Mouse (Mus musculus) embryonic facial prominence, embryonic 13.5 days (tissue): ENCODE measurements at regions not wholly inside any gene's neighbourhood (a gene's known extent, or its start where the extent isn't known, plus 50 kb on each side); places are given as distances from the start of the nearest gene placed in this dataset.

Experiments used
- ATAC-seq: fragments of 200-750 bp; cut with Nextera tagmentation; 2 replicates; pipeline ENCODE4 v1.8.0; 2017; ENCODE audit warnings: low read depth; ENCODE audit not compliant: insufficient number of reproducible peaks, insufficient read depth, low FRiP score, low TSS enrichment
- H3K27ac ChIP-seq: fragments of 300-500 bp; sonication (generic); 2 replicates; pipeline ENCODE4 v1.5.1; 2015; ENCODE audit warnings: moderate library complexity, mild to moderate bottlenecking, inconsistent platforms
- H3K27me3 ChIP-seq: fragments of 300-500 bp; sonication (generic); 2 replicates; pipeline ENCODE4 v1.6.1; 2015; ENCODE audit warnings: mild to moderate bottlenecking, inconsistent platforms
- H3K36me3 ChIP-seq: fragments of 300-500 bp; sonication (generic); 2 replicates; pipeline ENCODE4 v1.6.1; 2015; ENCODE audit warnings: mild to moderate bottlenecking, inconsistent platforms
- H3K4me1 ChIP-seq: fragments of 300-500 bp; sonication (generic); 2 replicates; pipeline ENCODE4 v1.6.1; 2015; ENCODE audit warnings: inconsistent platforms
- H3K4me2 ChIP-seq: fragments of 300-500 bp; sonication (generic); 2 replicates; pipeline ENCODE4 v1.6.1; 2015; ENCODE audit warnings: moderate library complexity, mild to moderate bottlenecking, inconsistent platforms
- H3K4me3 ChIP-seq: fragments of 300-500 bp; sonication (generic); 2 replicates; pipeline ENCODE4 v1.5.1; 2015; ENCODE audit warnings: mild to moderate bottlenecking, inconsistent platforms
- H3K9ac ChIP-seq: fragments of 300-500 bp; sonication (generic); 2 replicates; pipeline ENCODE4 v1.6.1; 2015; ENCODE audit warnings: mild to moderate bottlenecking, inconsistent platforms
- H3K9me3 ChIP-seq: fragments of 300-500 bp; sonication (generic); 2 replicates; pipeline ENCODE4 v1.6.1; 2016; ENCODE audit warnings: inconsistent platforms
- WGBS: fragments of 180-500 bp; shearing (Covaris S2); methylation state at CpG from one replicate; pipeline ENCODE4 v1.1.7; 2015; ENCODE audit warnings: mixed read lengths; 5-methylcytosine and 5-hydroxymethylcytosine counted together

- Histone ChIP-seq H3K9me3 (no peaks in the 10 kb centered on the region), H3K27ac (no peak overlapping the region), H3K4me2 (no peak overlapping the region), H3K27me3 (no peaks in the 10 kb centered on the region), H3K4me1 (peaks cover 7% of the 10 kb centered on the region), H3K9ac (no peak overlapping the region), H3K36me3 (no peaks in the 10 kb centered on the region), H3K4me3 (no peak overlapping the region)
- WGBS: 39% methylated on average over 11 of the region's 11 CpGs
- ATAC-seq: no peak
These were observed 221.5 kb downstream of the Ahr start for GRCm38 (mm10) chr12:35313191-35313925.

- Histone ChIP-seq H3K9ac (no peak overlapping the region), H3K4me3 (no peak overlapping the region)
These were observed 226.3 kb downstream of the Ahr start for GRCm38 (mm10) chr12:35308537-35308936.

GRCm38 (mm10) chr12:35303764-35304717 lies 230.8 kb downstream of the Ahr start:
- no peak overlapping the region for H3K4me3 ChIP-seq
- H3K4me2 ChIP-seq: no peak overlapping the region
- no peaks in the 10 kb centered on the region for H3K36me3 ChIP-seq
- no peaks in the 10 kb centered on the region for H3K27me3 ChIP-seq
- no peaks in the 10 kb centered on the region for H3K9me3 ChIP-seq
- H3K27ac ChIP-seq: no peak overlapping the region
- peaks cover 5% of the 10 kb centered on the region; the same call in 1 of the 2 replicates for H3K4me1 ChIP-seq
- ATAC-seq: no peak
- no peak overlapping the region for H3K9ac ChIP-seq
- WGBS: 44% methylated on average over 3 of the region's 3 CpGs

More at GRCm38 (mm10) chr12:35308537-35308936, 226.3 kb downstream of the Ahr start:
- no peaks in the 10 kb centered on the region for H3K9me3 ChIP-seq
- no peak overlapping the region for H3K27ac ChIP-seq
- no peak for ATAC-seq
- H3K36me3 ChIP-seq: no peaks in the 10 kb centered on the region
- no peaks in the 10 kb centered on the region for H3K27me3 ChIP-seq
- H3K4me1 ChIP-seq: peaks cover 12% of the 10 kb centered on the region
- H3K4me2 ChIP-seq: no peak overlapping the region

- Histone ChIP-seq H3K4me3 (no peak overlapping the region), H3K9me3 (no peaks in the 10 kb centered on the region), H3K4me1 (peaks cover 5% of the 10 kb centered on the region; the same call in 1 of the 2 replicates), H3K9ac (no peak overlapping the region), H3K4me2 (no peak overlapping the region), H3K27me3 (no peaks in the 10 kb centered on the region), H3K36me3 (no peaks in the 10 kb centered on the region), H3K27ac (no peak overlapping the region)
- ATAC-seq: no peak
- 79% methylated on average over 2 of the region's 2 CpGs for WGBS
These were observed 231.7 kb downstream of the Ahr start for GRCm38 (mm10) chr12:35303188-35303587.

- H3K4me2 ChIP-seq: no peak overlapping the region
- H3K9me3 ChIP-seq: peaks cover 3% of the 10 kb centered on the region; the same call in 1 of the 2 replicates
- no peak overlapping the region for H3K27ac ChIP-seq
- H3K9ac ChIP-seq: no peak overlapping the region
- H3K4me1 ChIP-seq: no peaks in the 10 kb centered on the region
- no peak overlapping the region for H3K4me3 ChIP-seq
- no peaks in the 10 kb centered on the region for H3K36me3 ChIP-seq
- 82% methylated on average over 1 of the region's 1 CpGs for WGBS
- no peaks in the 10 kb centered on the region for H3K27me3 ChIP-seq
- ATAC-seq: no peak
These were observed 240.2 kb downstream of the Ahr start for GRCm38 (mm10) chr12:35294668-35295067.

- no peak for ATAC-seq
- Histone ChIP-seq H3K9me3 (peaks cover 3% of the 10 kb centered on the region; the same call in 1 of the 2 replicates), H3K4me1 (no peaks in the 10 kb centered on the region), H3K9ac (no peak overlapping the region), H3K27ac (no peak overlapping the region), H3K4me2 (no peak overlapping the region), H3K36me3 (no peaks in the 10 kb centered on the region), H3K4me3 (no peak overlapping the region), H3K27me3 (no peaks in the 10 kb centered on the region)
- WGBS: 77% methylated on average over 2 of the region's 2 CpGs
These were observed 241.3 kb downstream of the Ahr start for GRCm38 (mm10) chr12:35293566-35293965.

GRCm38 (mm10) chr12:35291941-35292341 lies 242.9 kb downstream of the Ahr start:
- H3K27me3 ChIP-seq: no peaks in the 10 kb centered on the region; the same call in 1 of the 2 replicates
- H3K4me2 ChIP-seq: no peak overlapping the region
- H3K9me3 ChIP-seq: peaks cover 3% of the 10 kb centered on the region; the same call in 1 of the 2 replicates
- no peak for ATAC-seq
- WGBS: 83% methylated on average over 6 of the region's 6 CpGs
- no peak overlapping the region for H3K9ac ChIP-seq
- H3K27ac ChIP-seq: no peak overlapping the region
- peaks cover 6% of the 10 kb centered on the region; the same call in 1 of the 2 replicates for H3K4me1 ChIP-seq
- no peak overlapping the region for H3K4me3 ChIP-seq
- no peaks in the 10 kb centered on the region for H3K36me3 ChIP-seq

- Histone ChIP-seq H3K4me1 (peaks cover 10% of the 10 kb centered on the region; the same call in 1 of the 2 replicates), H3K4me2 (no peak overlapping the region), H3K36me3 (no peaks in the 10 kb centered on the region), H3K27me3 (no peaks in the 10 kb centered on the region; the same call in 1 of the 2 replicates), H3K9me3 (no peaks in the 10 kb centered on the region), H3K9ac (no peak overlapping the region), H3K4me3 (no peak overlapping the region), H3K27ac (no peak overlapping the region)
- 71% methylated on average over 2 of the region's 2 CpGs for WGBS
- ATAC-seq: no peak
These were observed 241.0 kb downstream of the Snx13 start for GRCm38 (mm10) chr12:35287974-35288373.

GRCm38 (mm10) chr12:35287570-35287969 lies 240.6 kb downstream of the Snx13 start:
- Histone ChIP-seq H3K27ac (no peak overlapping the region), H3K9ac (no peak overlapping the region), H3K27me3 (no peaks in the 10 kb centered on the region; the same call in 1 of the 2 replicates), H3K9me3 (no peaks in the 10 kb centered on the region), H3K36me3 (no peaks in the 10 kb centered on the region), H3K4me2 (no peak overlapping the region), H3K4me3 (no peak overlapping the region), H3K4me1 (peaks cover 10% of the 10 kb centered on the region; the same call in 1 of the 2 replicates)
- 69% methylated on average over 3 of the region's 3 CpGs for WGBS
- ATAC-seq: no peak

GRCm38 (mm10) chr12:35286974-35287553 lies 240.1 kb downstream of the Snx13 start:
- Histone ChIP-seq H3K4me3 (no peak overlapping the region), H3K9me3 (no peaks in the 10 kb centered on the region), H3K9ac (no peak overlapping the region), H3K4me2 (no peak overlapping the region), H3K27ac (no peak overlapping the region), H3K36me3 (no peaks in the 10 kb centered on the region), H3K27me3 (no peaks in the 10 kb centered on the region; the same call in 1 of the 2 replicates), H3K4me1 (peaks cover 10% of the 10 kb centered on the region; the same call in 1 of the 2 replicates)
- WGBS: 57% methylated on average over 3 of the region's 3 CpGs
- ATAC-seq: no peak

- Histone ChIP-seq H3K27me3 (no peaks in the 10 kb centered on the region; the same call in 1 of the 2 replicates), H3K4me1 (peaks cover 10% of the 10 kb centered on the region; the same call in 1 of the 2 replicates), H3K4me2 (no peak overlapping the region), H3K27ac (no peak overlapping the region), H3K9me3 (no peaks in the 10 kb centered on the region), H3K36me3 (no peaks in the 10 kb centered on the region), H3K4me3 (no peak overlapping the region), H3K9ac (no peak overlapping the region)
- ATAC-seq: no peak
- WGBS: 81% methylated on average over 2 of the region's 2 CpGs
These were observed 237.4 kb downstream of the Snx13 start for GRCm38 (mm10) chr12:35284345-35284744.
